Mouse (Mus musculus) intestine, embryonic 15.5 days (tissue): Measurements from ENCODE around the gene Smarca4. TPM values are rescaled to one million over a fixed set of nuclear protein-coding genes. Genes with fewer than 3 reads are reported as not detected.

Experiments
- ATAC-seq: fragments of 200-750 bp; cut with Nextera tagmentation; 2 replicates; pipeline ENCODE4 v1.8.0; 2017; ENCODE audit warnings: moderate TSS enrichment, moderate library complexity
- H3K27ac ChIP-seq: fragments of 300-500 bp; sonication (generic); 2 replicates; pipeline ENCODE4 v1.5.1; 2015; ENCODE audit warnings: mild to moderate bottlenecking, inconsistent platforms
- H3K27me3 ChIP-seq: fragments of 300-500 bp; sonication (generic); replicated peaks from 2 replicates; pipeline ENCODE4 v1.6.1; 2015; ENCODE audit warnings: inconsistent platforms
- H3K36me3 ChIP-seq: fragments of 300-500 bp; sonication (generic); 2 replicates; pipeline ENCODE4 v1.6.1; 2015; ENCODE audit warnings: inconsistent platforms
- H3K4me1 ChIP-seq: fragments of 300-500 bp; sonication (generic); replicated peaks from 2 replicates; pipeline ENCODE4 v1.6.1; 2015; ENCODE audit warnings: inconsistent platforms
- H3K4me2 ChIP-seq: fragments of 300-500 bp; sonication (generic); replicated peaks from 2 replicates; pipeline ENCODE4 v1.6.1; 2015; ENCODE audit warnings: mild to moderate bottlenecking, inconsistent platforms
- H3K4me3 ChIP-seq: fragments of 300-500 bp; sonication (generic); replicated peaks from 2 replicates; pipeline ENCODE4 v1.5.1; 2015; ENCODE audit warnings: inconsistent platforms
- H3K9ac ChIP-seq: fragments of 300-500 bp; sonication (generic); 2 replicates; pipeline ENCODE4 v1.6.1; 2015; ENCODE audit warnings: inconsistent platforms
- H3K9me3 ChIP-seq: fragments of 300-500 bp; sonication (generic); 2 replicates; pipeline ENCODE4 v1.6.1; 2016; ENCODE audit warnings: inconsistent platforms
- WGBS: fragments of 180-500 bp; shearing (Covaris S2); methylation state at CpG from one replicate; pipeline ENCODE4 v1.1.7; 2015; 5-methylcytosine and 5-hydroxymethylcytosine counted together
- microRNA counts: library from miRNA; unstranded; fragments of <30 nt; microRNA quantifications from one replicate; lab custom pipeline; 2016
- polyA plus RNA-seq: library from polyadenylated mRNA; unstranded; fragments of >200 nt; fragmentation: Nextera tagmentation; extraction: Ambion mirVana; gene quantifications from 2 replicates; pipeline ENCODE4 v1.2.1, GENCODE M21; 2015

Gene Smarca4
- polyA plus RNA-seq, 1 experiment from 2014 or later = 67.0 TPM

DNA sequence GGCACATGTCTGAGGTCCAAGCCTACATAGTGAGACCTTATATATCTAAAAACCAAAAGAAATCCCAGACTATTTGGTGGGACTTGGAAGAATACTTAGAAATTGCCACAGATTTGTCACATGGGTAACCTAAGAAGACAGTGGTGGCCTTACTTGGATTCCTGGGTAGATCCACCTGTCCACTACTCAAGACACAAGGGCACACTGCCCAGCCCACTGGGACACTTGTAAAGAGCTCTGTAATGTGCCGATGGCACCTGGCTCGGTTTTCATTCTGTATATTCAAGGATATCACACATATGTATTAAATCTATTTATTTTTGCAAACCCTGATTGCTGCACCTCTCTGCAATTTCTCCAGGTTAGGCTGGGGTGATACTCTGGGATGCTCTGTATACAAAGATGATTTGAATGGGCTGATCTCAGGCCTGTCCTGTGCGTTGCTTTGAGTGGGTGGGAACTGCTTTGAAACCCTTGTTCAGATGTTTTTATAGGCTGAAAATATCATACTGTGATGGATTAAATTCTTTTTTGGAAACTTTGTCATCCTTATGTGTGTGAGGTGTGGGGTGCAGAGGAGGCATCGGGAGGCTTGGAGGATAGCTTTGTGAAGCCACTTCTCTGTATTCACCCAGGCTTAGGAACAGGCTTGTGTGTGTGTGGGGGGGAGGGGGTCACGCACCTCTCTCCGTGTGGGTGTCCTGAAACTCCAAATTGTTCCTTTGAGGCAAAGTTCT, 133.6 kb downstream of the Smarca4 start:
- no peak for ATAC-seq
- no peaks in the 10 kb centered on the region for H3K27me3 ChIP-seq
- no peaks in the 10 kb centered on the region for H3K9me3 ChIP-seq
- peaks cover 36% of the 10 kb centered on the region for H3K36me3 ChIP-seq
- no peak overlapping the region for H3K9ac ChIP-seq
- H3K4me1 ChIP-seq = peaks cover 21% of the 10 kb centered on the region
- no peak overlapping the region for H3K4me2 ChIP-seq
- no peak overlapping the region for H3K27ac ChIP-seq
- no peak overlapping the region for H3K4me3 ChIP-seq
- 84% methylated on average over 6 of the region's 6 CpGs for WGBS

DNA sequence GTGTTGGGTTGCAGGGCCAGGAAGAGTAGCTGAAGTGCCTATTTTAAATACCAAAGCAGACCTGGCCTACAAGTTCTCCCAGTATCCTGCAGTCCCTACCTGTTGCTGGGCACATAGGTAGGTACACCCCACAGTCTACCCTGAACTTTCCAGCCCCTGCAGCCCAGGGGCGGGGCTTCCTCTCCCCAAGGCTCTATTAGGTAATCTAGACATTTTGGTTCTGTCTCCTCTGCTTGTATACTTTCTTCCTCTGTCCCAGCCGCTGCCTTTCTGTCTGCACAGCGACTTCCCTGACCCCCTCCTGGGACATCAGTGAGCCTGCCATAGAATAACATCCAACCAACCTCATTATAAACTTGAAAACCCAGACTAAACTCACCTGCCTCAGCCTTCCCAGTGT, 134.4 kb downstream of the Smarca4 start:
- Histone ChIP-seq H3K9me3 (no peaks in the 10 kb centered on the region), H3K4me1 (peaks cover 23% of the 10 kb centered on the region), H3K4me3 (no peak overlapping the region), H3K27ac (no peak overlapping the region), H3K4me2 (no peak overlapping the region), H3K27me3 (no peaks in the 10 kb centered on the region), H3K36me3 (peaks cover 35% of the 10 kb centered on the region), H3K9ac (no peak overlapping the region)
- no peak for ATAC-seq
- 83% methylated on average over 3 of the region's 3 CpGs for WGBS

DNA sequence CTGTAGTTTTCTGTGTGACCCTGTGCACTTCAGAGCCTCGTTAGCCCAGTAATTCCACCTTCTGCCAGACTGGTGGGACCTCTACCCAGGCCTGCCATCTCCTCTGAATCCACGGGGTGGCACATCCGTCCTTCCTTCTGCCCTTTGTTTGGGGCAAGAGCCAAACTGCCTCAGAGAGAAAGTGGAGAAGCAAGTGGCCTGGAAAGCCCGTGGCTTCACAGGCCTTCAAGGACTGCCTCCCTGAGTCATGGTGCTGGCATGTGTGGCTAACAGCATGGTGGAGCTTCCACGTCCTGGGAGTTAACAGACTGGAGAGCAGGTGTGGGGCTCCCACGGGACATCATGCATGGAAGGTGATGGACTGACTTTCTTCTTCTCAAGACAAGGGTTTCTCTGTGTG, 135.4 kb downstream of the Smarca4 start:
- WGBS = 69% methylated on average over 6 of the region's 6 CpGs
- peak overlapping the region; percentile 82 for H3K27ac ChIP-seq

DNA sequence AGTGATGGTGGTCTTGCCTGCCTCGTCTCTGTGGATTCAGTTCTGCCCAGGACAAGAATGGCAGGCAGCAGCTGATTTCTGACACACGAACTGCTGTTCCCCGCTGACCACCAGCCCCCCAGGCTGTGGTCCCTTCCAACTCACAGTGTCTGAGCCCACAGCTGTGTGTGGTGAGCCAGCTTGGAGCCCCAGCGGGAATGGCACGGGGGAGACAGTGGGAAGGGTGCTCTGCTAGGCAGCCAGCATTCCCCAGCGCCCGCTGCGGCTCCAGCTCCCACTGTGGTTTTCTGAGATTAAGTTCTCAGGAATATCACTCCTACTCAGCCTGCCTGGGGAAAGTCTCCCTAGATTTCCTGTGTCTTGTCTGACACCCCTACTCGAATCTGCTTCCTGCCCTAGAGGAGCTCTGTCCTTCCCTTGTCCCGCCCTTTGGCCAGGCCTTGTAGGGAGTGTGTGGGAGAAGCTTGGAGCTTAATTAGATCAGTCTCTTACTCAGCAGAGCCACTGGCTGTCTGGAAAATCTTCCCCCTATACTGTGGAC, 136.4 kb downstream of the Smarca4 start:
- ATAC-seq = peak; percentile 61
- Histone ChIP-seq H3K27me3 (no peaks in the 10 kb centered on the region), H3K4me1 (peaks cover 23% of the 10 kb centered on the region), H3K4me3 (no peak overlapping the region), H3K9me3 (no peaks in the 10 kb centered on the region), H3K27ac (peak overlapping the region; percentile 82), H3K9ac (peak overlapping the region; percentile 14; the same call in 1 of the 2 replicates), H3K4me2 (no peak overlapping the region), H3K36me3 (peaks cover 20% of the 10 kb centered on the region)
- 34% methylated on average over 10 of the region's 10 CpGs for WGBS

More for the DNA sequence above, 135.4 kb downstream of the Smarca4 start:
- Histone ChIP-seq H3K36me3 (peaks cover 25% of the 10 kb centered on the region), H3K27me3 (no peaks in the 10 kb centered on the region), H3K4me3 (no peak overlapping the region), H3K4me2 (no peak overlapping the region), H3K9ac (no peak overlapping the region), H3K9me3 (no peaks in the 10 kb centered on the region), H3K4me1 (peaks cover 23% of the 10 kb centered on the region)
- no peak for ATAC-seq

MicroRNA genes within 50 kb of the gene (microRNA counts, 519-probe panel; counts per million panel counts)
- microRNA mmu-miR-1946b (lab: Ali Mortazavi, UCI) = 97.1 counts per million, percentile 29 among the panel's probes with 10 or more counts

Other genes with a start within 250 kb of the Smarca4 start
- gene Ilf3, start 248.3 kb upstream of the Smarca4 start, polyA plus RNA-seq = 143 and 150 TPM in 2 replicates
- gene Qtrt1, start 204.3 kb upstream of the Smarca4 start, polyA plus RNA-seq = 57.0 and 60.5 TPM in 2 replicates
- 70.6 and 75.7 TPM in 2 replicates for gene Dnm2, start 191.3 kb upstream of the Smarca4 start, polyA plus RNA-seq
- 77.7 and 84.5 TPM in 2 replicates for gene Tmed1, start 105.9 kb upstream of the Smarca4 start, polyA plus RNA-seq
- 2.5 and 3.0 TPM in 2 replicates for gene AB124611, start 90.0 kb upstream of the Smarca4 start, polyA plus RNA-seq
- gene Carm1, start 69.3 kb upstream of the Smarca4 start, polyA plus RNA-seq = 41.4 and 42.2 TPM in 2 replicates
- gene Timm29, start 23.4 kb upstream of the Smarca4 start, polyA plus RNA-seq = 27.3 and 29.3 TPM in 2 replicates
- gene Yipf2, start 23.3 kb upstream of the Smarca4 start, polyA plus RNA-seq = 25.2 and 34.3 TPM in 2 replicates
- 76.7 and 81.2 TPM in 2 replicates for gene Ldlr, start 107.3 kb downstream of the Smarca4 start, polyA plus RNA-seq
- 94.2 and 107 TPM in 2 replicates for gene Spc24, start 144.1 kb downstream of the Smarca4 start, polyA plus RNA-seq
- gene Kank2, start 182.6 kb downstream of the Smarca4 start, polyA plus RNA-seq = 16.3 and 16.7 TPM in 2 replicates
- gene Angptl8, start 219.3 kb downstream of the Smarca4 start, polyA plus RNA-seq = 8.2 and 12.0 TPM in 2 replicates
- 26.9 and 30.7 TPM in 2 replicates for gene Dock6, start 236.5 kb downstream of the Smarca4 start, polyA plus RNA-seq